Mouse (Mus musculus): Measurements from ENCODE around the gene Cdc20b.

- TF ChIP-seq CTCF (IDR thresholded peaks at IDR 0.05; ENCODE audit: control insufficient read depth, insufficient read depth, low read length) = no peak
- TF ChIP-seq POLR2A (IDR thresholded peaks at IDR 0.05; ENCODE audit: borderline replicate concordance, control insufficient read depth, low read depth, low read length) = no peak
Observed at GRCm38 (mm10) chr13:113032831-113033230, 2.1 kb upstream of the Cdc20b start.
